Comparison of ENCODE assay signal across 32 mouse cellular contexts in the genomic region with DNA sequence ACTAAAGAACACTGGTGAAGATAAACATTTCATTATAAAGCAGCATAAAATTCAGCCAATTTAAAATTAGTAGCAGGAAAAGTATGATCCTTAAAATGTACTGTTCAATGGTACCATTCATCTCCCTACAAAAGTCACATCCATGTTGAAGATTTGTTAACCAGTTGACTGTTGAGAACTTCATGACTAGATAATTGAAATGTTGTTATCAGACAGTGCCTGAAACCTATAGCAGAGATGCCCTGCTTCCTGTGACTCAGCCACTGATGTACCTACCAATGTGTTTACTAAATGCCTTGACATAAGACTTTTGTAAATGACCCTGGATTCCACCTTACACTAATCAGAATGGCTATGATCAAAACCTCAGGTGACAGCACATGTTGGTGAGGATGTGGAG.
"Had no signal": no experiment of that assay in that cellular context is flagged by ENCODE, and none has a peak within 500 bp of the region (broad histone marks: within the 10 kb centered on the region; RNA-seq: fewer than 3 reads in every experiment).

No protein-coding gene starts in this region.

- H3K4me2 ChIP-seq: limb, embryonic 12.5 days; limb, embryonic 13.5 days; limb, embryonic 15.5 days; liver, embryonic 11.5 days; liver, embryonic 12.5 days; liver, embryonic 13.5 days; liver, embryonic 15.5 days; lung, embryonic 14.5 days; lung, embryonic 15.5 days; midbrain, embryonic 11.5 days; midbrain, embryonic 12.5 days; midbrain, embryonic 13.5 days; midbrain, embryonic 15.5 days; neural tube, embryonic 12.5 days had no signal

- ATAC-seq: liver, embryonic 12.5 days; liver, postnatal 0 days; lung, postnatal 0 days; midbrain, embryonic 13.5 days; midbrain, embryonic 15.5 days; midbrain, embryonic 16.5 days had no signal

- DNase-seq: left cerebral cortex, postnatal 4 days; liver; liver, embryonic 13.5 days; liver, postnatal 0 days; lung, adult 18-20 months; lung, adult 2 months; lung, embryonic 14.5 days; lung, postnatal 10 days; lung, postnatal 14 days; lung, postnatal 36 days; lung, postnatal 4 days; midbrain, embryonic 14.5 days had no signal

- H3K4me1 ChIP-seq: limb, embryonic 10.5 days; limb, embryonic 12.5 days; limb, embryonic 13.5 days; limb, embryonic 15.5 days; liver, embryonic 12.5 days; liver, embryonic 13.5 days; liver, embryonic 15.5 days; lung, embryonic 15.5 days; megakaryocyte, embryonic 14.5 days; midbrain, embryonic 10.5 days; midbrain, embryonic 12.5 days; midbrain, embryonic 13.5 days; midbrain, embryonic 15.5 days; neural tube, embryonic 12.5 days had no signal

- H3K27me3 ChIP-seq: limb, embryonic 12.5 days; limb, embryonic 13.5 days; limb, embryonic 15.5 days; liver, embryonic 12.5 days; liver, embryonic 13.5 days; liver, embryonic 15.5 days; lung, embryonic 15.5 days; megakaryocyte, embryonic 14.5 days; midbrain, embryonic 12.5 days; midbrain, embryonic 13.5 days; midbrain, embryonic 15.5 days; neural tube, embryonic 12.5 days had no signal

- H3K4me3 ChIP-seq: limb, embryonic 10.5 days; limb, embryonic 12.5 days; limb, embryonic 13.5 days; limb, embryonic 15.5 days; liver, embryonic 12.5 days; liver, embryonic 13.5 days; liver, embryonic 15.5 days; lung, embryonic 15.5 days; megakaryocyte, embryonic 14.5 days; midbrain, embryonic 10.5 days; midbrain, embryonic 12.5 days; midbrain, embryonic 13.5 days; midbrain, embryonic 15.5 days; myocyte; neural tube, embryonic 12.5 days had no signal

- H3K36me3 ChIP-seq: limb, embryonic 10.5 days; limb, embryonic 12.5 days; limb, embryonic 13.5 days; limb, embryonic 15.5 days; liver, embryonic 12.5 days; liver, embryonic 13.5 days; liver, embryonic 15.5 days; lung, embryonic 15.5 days; midbrain, embryonic 10.5 days; midbrain, embryonic 12.5 days; midbrain, embryonic 13.5 days; midbrain, embryonic 15.5 days; neural tube, embryonic 12.5 days had no signal

- H3K9me3 ChIP-seq: limb, embryonic 10.5 days; limb, embryonic 15.5 days; liver, embryonic 12.5 days; liver, embryonic 13.5 days; liver, embryonic 15.5 days; lung, embryonic 15.5 days; midbrain, embryonic 10.5 days; midbrain, embryonic 12.5 days; midbrain, embryonic 13.5 days; midbrain, embryonic 15.5 days; neural tube, embryonic 12.5 days had no signal

- H3K9ac ChIP-seq: limb, embryonic 12.5 days; limb, embryonic 13.5 days; limb, embryonic 15.5 days; liver, embryonic 12.5 days; liver, embryonic 13.5 days; liver, embryonic 14.5 days; liver, embryonic 15.5 days; liver, postnatal 0 days; lung, embryonic 14.5 days; lung, embryonic 15.5 days; midbrain, embryonic 12.5 days; midbrain, embryonic 13.5 days; midbrain, embryonic 15.5 days; neural tube, embryonic 12.5 days had no signal

- H3K27ac ChIP-seq: limb, embryonic 10.5 days; limb, embryonic 12.5 days; limb, embryonic 13.5 days; limb, embryonic 15.5 days; liver, embryonic 12.5 days; liver, embryonic 13.5 days; liver, embryonic 14.5 days; liver, embryonic 15.5 days; lung, embryonic 15.5 days; macrophage; midbrain, embryonic 10.5 days; midbrain, embryonic 12.5 days; midbrain, embryonic 13.5 days; midbrain, embryonic 15.5 days; neural tube, embryonic 12.5 days had no signal
